ENCODE assay signal across 8 mouse cellular contexts in the genomic region with DNA sequence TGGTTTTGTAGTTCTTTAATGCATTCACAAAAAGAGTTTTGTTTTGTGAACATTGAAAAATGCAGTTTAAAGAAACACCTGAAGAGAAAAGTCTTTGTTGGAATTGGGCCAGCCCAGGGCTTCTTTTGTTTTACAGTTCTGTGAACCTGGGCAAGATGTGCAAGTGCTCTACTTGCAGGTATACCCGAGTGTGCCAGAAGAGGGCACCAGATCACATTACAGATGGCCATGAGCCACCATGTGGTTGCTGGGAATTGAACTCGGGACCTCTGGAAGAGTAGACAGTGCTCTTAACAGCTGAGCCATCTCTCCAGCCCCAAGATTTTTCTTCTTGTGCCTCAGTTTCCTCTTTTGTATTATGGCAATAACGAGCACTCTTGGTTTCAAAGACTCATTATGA. TPM values are rescaled to one million over a fixed set of nuclear protein-coding genes. Genes with fewer than 3 reads are reported as not detected.
A peak's percentile ranks its signal among the peaks of the same experiment; 100 is the strongest.
DNase-seq lines count a peak whose midpoint lies in the region; ATAC-seq and TF ChIP-seq lines count a peak whose summit lies in the region.

No protein-coding gene starts in this region.

- H3K9me3 ChIP-seq in forebrain, embryonic 10.5 days: no peaks in the 10 kb centered on the region
- no peaks in the 10 kb centered on the region for H3K9me3 ChIP-seq in forebrain, embryonic 13.5 days (replicated peaks)
- H3K9me3 ChIP-seq in neural tube, embryonic 15.5 days (replicated peaks): no peaks in the 10 kb centered on the region

- ATAC-seq in forebrain, embryonic 13.5 days: no peak
- no peak for ATAC-seq in neural tube, embryonic 15.5 days (ENCODE audit: low FRiP score)
- ATAC-seq in frontal cortex, adult (ENCODE audit: low TSS enrichment): no peak

- H3K27ac ChIP-seq in forebrain, embryonic 10.5 days: no peak overlapping the region
- no peak overlapping the region for H3K27ac ChIP-seq in forebrain, embryonic 13.5 days
- H3K27ac ChIP-seq in neural tube, embryonic 15.5 days (replicated peaks): no peak overlapping the region
- H3K27ac ChIP-seq in cortical plate, adult 2 months (ENCODE audit: insufficient read depth, low read length): no peak overlapping the region

- peak; percentile 25; the same call in 1 of the 2 replicates for TF ChIP-seq CTCF in cortical plate, adult 2 months (IDR thresholded peaks at IDR 0.05; ENCODE audit: extremely low read depth, insufficient read depth, low read length)

- WGBS in forebrain, embryonic 10.5 days: 60% methylated on average over 3 of the region's 3 CpGs
- WGBS in forebrain, embryonic 13.5 days: 53% methylated on average over 3 of the region's 3 CpGs
- WGBS in neural tube, embryonic 15.5 days: 59% methylated on average over 3 of the region's 3 CpGs

- H3K36me3 ChIP-seq in forebrain, embryonic 10.5 days (replicated peaks): peaks cover 83% of the 10 kb centered on the region
- peaks cover 55% of the 10 kb centered on the region for H3K36me3 ChIP-seq in forebrain, embryonic 13.5 days (ENCODE audit: poor library complexity, severe bottlenecking)
- peaks cover 49% of the 10 kb centered on the region for H3K36me3 ChIP-seq in neural tube, embryonic 15.5 days

- peak; percentile 39 for DNase-seq in forebrain, embryonic 10.5 days (ENCODE audit: extremely low spot score, low spot score)
- DNase-seq in neural tube, embryonic 10.5 days (ENCODE audit: extremely low spot score, low spot score): peak; percentile 40
- DNase-seq in lung, postnatal 36 days: peak; percentile 86
- no peak for DNase-seq in right cerebral cortex, postnatal 36 days (ENCODE audit: low spot score in 2 of 2)

- H3K4me3 ChIP-seq in forebrain, embryonic 10.5 days: no peak overlapping the region
- H3K4me3 ChIP-seq in forebrain, embryonic 13.5 days: no peak overlapping the region
- no peak overlapping the region for H3K4me3 ChIP-seq in neural tube, embryonic 15.5 days (replicated peaks)
- H3K4me3 ChIP-seq in cortical plate, adult 2 months (ENCODE audit: insufficient read depth, low read length): no peak overlapping the region

- no peaks in the 10 kb centered on the region for H3K27me3 ChIP-seq in forebrain, embryonic 10.5 days (ENCODE audit: poor library complexity, severe bottlenecking)
- H3K27me3 ChIP-seq in forebrain, embryonic 13.5 days: no peaks in the 10 kb centered on the region
- no peaks in the 10 kb centered on the region for H3K27me3 ChIP-seq in neural tube, embryonic 15.5 days (replicated peaks)

- H3K4me2 ChIP-seq in forebrain, embryonic 13.5 days: no peak overlapping the region
- H3K4me2 ChIP-seq in neural tube, embryonic 15.5 days: no peak overlapping the region

- H3K9ac ChIP-seq in forebrain, embryonic 13.5 days: no peak overlapping the region
- H3K9ac ChIP-seq in neural tube, embryonic 15.5 days (replicated peaks): no peak overlapping the region

- TF ChIP-seq POLR2A in cortical plate, adult 2 months (IDR thresholded peaks at IDR 0.05; ENCODE audit: extremely low read depth, insufficient read depth, low read length): no peak

- H3K4me1 ChIP-seq in forebrain, embryonic 10.5 days: peaks cover 3% of the 10 kb centered on the region
- H3K4me1 ChIP-seq in forebrain, embryonic 13.5 days: peaks cover 3% of the 10 kb centered on the region
- peaks cover 4% of the 10 kb centered on the region for H3K4me1 ChIP-seq in neural tube, embryonic 15.5 days
- H3K4me1 ChIP-seq in cortical plate, adult 2 months (ENCODE audit: control insufficient read depth, insufficient read depth, low read length): no peaks in the 10 kb centered on the region

RNA-seq across cellular contexts. Expression of a gene that starts 5.9 kb away (rescaled TPM):
- 47.4 and 49.0 TPM in 2 replicates for polyA plus RNA-seq in forebrain, embryonic 10.5 days (2016; fragmentation: Nextera tagmentation; extraction: Ambion mirVana)
- polyA plus RNA-seq in forebrain, embryonic 13.5 days (2015; fragmentation: Nextera tagmentation; extraction: Ambion mirVana): 49.8 and 51.1 TPM in 2 replicates
- 41.3 and 46.1 TPM in 2 replicates for polyA plus RNA-seq in neural tube, embryonic 15.5 days (2015; fragmentation: Nextera tagmentation; extraction: Ambion mirVana)
- polyA plus RNA-seq in cortical plate, adult 2 months (2012; rRNA removed): 39.1 and 44.1 TPM in 2 replicates

RNA-seq across cellular contexts. Expression of a gene that starts 11.7 kb away (rescaled TPM):
- 5.0 and 5.9 TPM in 2 replicates for polyA plus RNA-seq in forebrain, embryonic 10.5 days (2016; fragmentation: Nextera tagmentation; extraction: Ambion mirVana)
- 0.09 and 0.29 TPM in 2 replicates for polyA plus RNA-seq in forebrain, embryonic 13.5 days (2015; fragmentation: Nextera tagmentation; extraction: Ambion mirVana)
- polyA plus RNA-seq in neural tube, embryonic 15.5 days (2015; fragmentation: Nextera tagmentation; extraction: Ambion mirVana): 0.40 and 5.1 TPM in 2 replicates
- 0.08 and 0.15 TPM in 2 replicates for polyA plus RNA-seq in cortical plate, adult 2 months (2012; rRNA removed)

RNA-seq across cellular contexts. Expression of a gene that starts 14.3 kb away (rescaled TPM):
- 130 and 140 TPM in 2 replicates for polyA plus RNA-seq in forebrain, embryonic 10.5 days (2016; fragmentation: Nextera tagmentation; extraction: Ambion mirVana)
- 80.2 and 91.6 TPM in 2 replicates for polyA plus RNA-seq in forebrain, embryonic 13.5 days (2015; fragmentation: Nextera tagmentation; extraction: Ambion mirVana)
- polyA plus RNA-seq in neural tube, embryonic 15.5 days (2015; fragmentation: Nextera tagmentation; extraction: Ambion mirVana): 58.2 and 66.7 TPM in 2 replicates
- 55.7 and 59.2 TPM in 2 replicates for polyA plus RNA-seq in cortical plate, adult 2 months (2012; rRNA removed)

RNA-seq across cellular contexts. Expression of a gene that starts 22.8 kb away (rescaled TPM):
- 32.2 and 41.4 TPM in 2 replicates for polyA plus RNA-seq in forebrain, embryonic 10.5 days (2016; fragmentation: Nextera tagmentation; extraction: Ambion mirVana)
- 55.8 and 59.5 TPM in 2 replicates for polyA plus RNA-seq in forebrain, embryonic 13.5 days (2015; fragmentation: Nextera tagmentation; extraction: Ambion mirVana)
- polyA plus RNA-seq in neural tube, embryonic 15.5 days (2015; fragmentation: Nextera tagmentation; extraction: Ambion mirVana): 86.2 and 96.0 TPM in 2 replicates
- 56.8 and 67.0 TPM in 2 replicates for polyA plus RNA-seq in cortical plate, adult 2 months (2012; rRNA removed)

RNA-seq across cellular contexts. Expression of a gene that starts 22.9 kb away (rescaled TPM):
- polyA plus RNA-seq in forebrain, embryonic 10.5 days (2016; fragmentation: Nextera tagmentation; extraction: Ambion mirVana): not detected in 2 replicates
- not detected in 2 replicates for polyA plus RNA-seq in forebrain, embryonic 13.5 days (2015; fragmentation: Nextera tagmentation; extraction: Ambion mirVana)
- polyA plus RNA-seq in neural tube, embryonic 15.5 days (2015; fragmentation: Nextera tagmentation; extraction: Ambion mirVana): not detected in 2 replicates
- polyA plus RNA-seq in cortical plate, adult 2 months (2012; rRNA removed): not detected in 2 replicates

Comparison
In these comparisons a context has a peak if more than half of its experiments do, and no peak if none do; other contexts are left out.
1. DNase-seq: peak in forebrain, embryonic 10.5 days (single experiment), neural tube, embryonic 10.5 days (single experiment) and lung, postnatal 36 days (single experiment); none in right cerebral cortex, postnatal 36 days (0 of 2).